Mouse (Mus musculus): ENCODE data around the gene Hltf.
"Not testable (repeated sequence)": the region's sequence is repeated elsewhere in the genome, so short reads cannot be mapped to it uniquely, and the experiment has no call there.

Hltf gene

GRCm38 (mm10) chr3:20104318-20104717 lies 46.7 kb downstream of the Hltf start:
- no peak for DNase-seq (ENCODE audit: low spot score)

GRCm38 (mm10) chr3:20104776-20105175 lies 47.2 kb downstream of the Hltf start:
- no peak for DNase-seq (ENCODE audit: low spot score)

DNA sequence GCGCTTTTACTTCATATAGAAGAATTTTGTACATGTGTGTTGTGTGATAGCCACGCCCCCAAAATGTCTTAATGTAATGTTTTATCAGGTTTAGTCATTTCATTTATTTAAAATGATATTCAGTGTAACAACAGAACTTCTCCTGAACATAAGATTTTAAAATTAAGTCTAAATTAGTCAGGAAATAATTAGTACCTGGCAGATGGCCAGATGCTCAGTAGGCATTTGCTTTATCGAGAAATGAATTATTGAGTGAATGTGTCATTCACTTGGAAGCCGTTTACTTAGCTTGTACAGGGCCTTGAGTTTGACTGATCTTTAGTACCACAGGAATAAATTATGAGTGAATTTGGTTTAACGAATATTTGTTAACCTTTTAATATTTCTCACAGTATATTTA lies 51.3 kb downstream of the Hltf start:
- no peak for DNase-seq (ENCODE audit: low spot score)

DNA sequence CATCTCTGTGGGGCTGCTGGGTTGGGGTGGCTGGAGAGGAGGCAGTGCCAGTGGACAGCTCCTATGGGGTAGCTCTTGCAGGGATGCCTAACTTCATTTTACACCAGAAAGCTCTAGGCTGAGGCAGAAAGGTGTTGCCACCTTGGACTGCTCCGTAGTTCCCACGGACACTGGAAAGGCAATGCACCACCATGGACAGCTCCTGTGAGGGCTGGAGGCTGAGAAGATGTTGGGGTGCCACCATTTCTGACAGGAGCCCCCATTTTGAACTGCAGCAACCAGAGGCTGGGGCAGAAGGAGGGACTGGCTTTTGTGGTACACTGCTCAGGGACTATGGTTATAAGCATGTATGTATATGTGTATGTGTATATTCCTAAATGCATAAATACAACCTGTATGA lies 54.3 kb downstream of the Hltf start:
- no peak for DNase-seq (ENCODE audit: low spot score)

DNA sequence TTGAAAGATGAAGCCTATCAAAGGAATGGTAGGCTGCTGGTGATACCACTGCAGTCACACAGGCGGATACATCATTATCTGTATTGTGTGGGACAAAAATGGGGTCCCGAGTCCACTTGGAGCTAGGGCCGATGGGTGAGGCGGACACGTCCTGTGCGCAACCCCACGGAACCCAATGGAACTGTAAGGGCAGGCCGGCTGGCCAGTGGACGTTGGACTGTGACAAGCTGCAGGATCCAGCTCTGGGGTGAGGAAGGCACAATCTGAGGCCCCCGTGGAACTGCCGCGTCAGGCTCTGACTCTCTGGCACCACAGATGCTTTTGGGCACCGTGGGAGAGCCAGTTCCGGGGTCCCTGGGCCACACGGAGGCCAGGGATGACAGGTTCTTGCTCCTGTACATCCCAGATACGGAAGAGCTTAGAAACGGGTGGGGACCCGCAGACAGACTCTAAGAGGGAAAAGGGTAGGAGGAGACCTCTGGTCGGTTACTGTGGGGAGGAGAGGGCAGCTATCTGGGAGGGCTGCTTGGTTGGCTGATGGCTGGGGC lies 61.5 kb downstream of the Hltf start:
- DNase-seq (ENCODE audit: low spot score), result no peak

- DNase-seq (ENCODE audit: low spot score), result no peak
Observed at GRCm38 (mm10) chr3:20119686-20120244, 62.2 kb downstream of the Hltf start.

DNA sequence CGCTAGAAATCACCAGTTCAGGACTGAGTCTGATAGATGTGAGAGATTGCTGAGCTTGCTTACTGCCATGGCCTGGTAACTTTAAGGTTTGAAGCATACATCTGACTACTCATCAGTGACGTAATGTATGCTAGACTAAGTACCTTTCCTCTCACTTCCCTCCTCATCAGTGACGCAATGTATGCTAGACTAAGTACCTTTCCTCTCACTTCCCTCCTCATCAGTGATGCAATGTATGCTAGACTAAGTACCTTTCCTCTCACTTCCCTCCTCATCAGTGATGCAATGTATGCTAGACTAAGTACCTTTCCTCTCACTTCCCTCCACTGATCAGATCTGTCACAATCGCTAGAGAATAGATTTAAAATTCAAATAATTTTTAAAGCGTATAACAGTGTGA lies 64.0 kb downstream of the Hltf start:
- not testable (repeated sequence) for DNase-seq (ENCODE audit: low spot score)

GRCm38 (mm10) chr3:20125604-20126003 lies 68.0 kb downstream of the Hltf start:
- no peak for DNase-seq (ENCODE audit: low spot score)

GRCm38 (mm10) chr3:20127047-20127595 lies 69.5 kb downstream of the Hltf start:
- DNase-seq (ENCODE audit: low spot score), result no peak

GRCm38 (mm10) chr3:20129491-20129890 lies 71.9 kb downstream of the Hltf start:
- DNase-seq (ENCODE audit: low spot score), result no peak

GRCm38 (mm10) chr3:20130456-20131349 lies 73.1 kb downstream of the Hltf start:
- no peak for DNase-seq (ENCODE audit: low spot score)

DNA sequence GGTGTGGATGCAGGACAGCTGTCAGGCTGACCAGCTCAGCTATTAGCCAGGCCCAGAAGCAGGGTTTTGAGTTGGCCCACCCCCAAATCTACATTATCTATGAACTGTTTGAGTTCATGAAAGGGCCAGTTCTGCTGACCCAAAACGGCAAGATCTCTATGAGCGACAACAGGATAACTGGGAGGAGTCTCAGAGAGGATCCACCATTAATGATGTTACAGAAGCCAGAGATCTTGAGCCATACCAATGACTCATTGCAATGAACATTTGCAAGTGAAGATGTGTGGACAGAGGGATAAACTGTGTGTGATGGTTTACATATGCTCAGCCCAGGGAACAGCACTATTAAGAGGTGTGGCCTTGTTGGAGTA lies 73.7 kb downstream of the Hltf start:
- DNase-seq (ENCODE audit: low spot score), result no peak

DNA sequence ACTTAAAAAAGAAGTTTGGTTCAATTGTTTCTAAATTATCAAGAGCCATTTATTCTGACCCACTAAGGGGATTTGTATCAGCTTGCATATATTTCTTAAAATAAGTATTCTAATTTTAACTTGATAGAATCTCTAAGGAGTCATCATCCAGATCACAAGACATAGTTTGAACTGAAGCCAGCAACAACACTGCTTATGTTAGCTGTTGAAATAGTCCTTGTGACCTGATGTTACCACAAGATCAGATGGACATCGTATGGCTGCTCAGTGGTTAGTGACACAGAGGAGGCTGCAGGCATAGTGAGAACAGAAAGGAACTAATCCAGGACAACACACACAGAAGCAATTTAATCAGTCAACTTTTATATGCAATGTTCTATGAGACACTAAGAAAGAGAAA lies 75.1 kb downstream of the Hltf start:
- no peak for DNase-seq (ENCODE audit: low spot score)

DNA sequence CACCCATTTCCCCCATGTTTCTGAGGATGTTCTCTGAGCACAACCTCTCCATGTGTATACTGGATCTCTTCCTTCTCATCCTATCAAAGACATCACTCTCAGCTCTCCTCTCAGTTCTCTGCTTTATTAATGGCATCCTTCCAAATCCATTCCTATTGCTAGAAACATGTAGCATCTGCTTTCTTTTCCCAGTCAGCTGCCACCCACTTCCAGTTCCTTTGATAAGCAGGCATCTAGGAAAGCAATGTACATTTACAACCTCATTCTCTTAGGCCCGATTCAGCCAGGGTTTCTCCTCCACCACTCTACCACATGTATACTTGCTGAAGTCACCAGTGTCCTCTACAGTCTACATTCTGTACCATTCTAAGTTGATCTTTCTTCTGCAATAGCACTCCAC lies 76.1 kb downstream of the Hltf start:
- DNase-seq (ENCODE audit: low spot score), result no peak

DNA sequence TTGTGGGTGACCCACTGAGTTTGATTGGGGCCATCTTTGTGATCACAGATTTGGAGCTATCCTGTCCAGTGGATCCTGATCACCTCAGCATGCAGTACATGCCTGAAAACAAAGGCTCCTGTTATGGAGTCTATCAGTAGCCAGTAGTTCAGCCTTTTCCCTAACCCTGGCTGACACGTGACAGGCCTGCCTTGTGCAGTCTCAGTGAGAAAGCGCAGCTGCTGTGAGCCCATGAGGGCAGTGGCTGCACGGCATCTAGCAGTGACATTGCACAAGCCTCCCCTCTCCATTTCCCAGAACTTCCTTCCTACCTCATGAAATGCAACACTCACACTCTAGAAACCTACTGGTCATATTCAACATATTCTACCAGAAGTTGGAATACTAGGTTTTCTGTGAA lies 76.9 kb downstream of the Hltf start:
- DNase-seq (ENCODE audit: low spot score), result no peak

- no peak for DNase-seq (ENCODE audit: low spot score)
Observed at GRCm38 (mm10) chr3:20136868-20137581, 79.4 kb downstream of the Hltf start.

GRCm38 (mm10) chr3:20141240-20141639 lies 83.6 kb downstream of the Hltf start:
- no peak for DNase-seq (ENCODE audit: low spot score)

DNA sequence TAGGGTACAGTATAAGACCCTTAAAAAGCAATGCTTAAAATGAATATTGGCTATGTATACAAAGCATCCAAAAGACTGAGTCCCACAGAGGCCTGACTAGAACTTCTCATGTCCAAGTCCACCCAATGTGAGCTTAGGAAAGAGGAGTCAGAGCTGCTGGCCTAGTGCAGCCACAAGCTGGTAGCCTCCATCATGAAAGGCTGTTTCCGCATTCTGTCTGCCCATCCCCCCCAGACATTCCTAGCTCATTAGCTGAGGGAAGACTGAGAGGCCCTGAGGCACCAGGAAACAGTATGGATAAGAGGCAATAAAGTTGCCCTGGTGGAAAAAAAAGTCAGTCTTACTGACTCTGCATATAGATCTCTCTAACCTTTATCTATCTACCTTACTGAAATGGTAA lies 84.1 kb downstream of the Hltf start:
- no peak for DNase-seq (ENCODE audit: low spot score)

GRCm38 (mm10) chr3:20142101-20142500 lies 84.5 kb downstream of the Hltf start:
- DNase-seq (ENCODE audit: low spot score), result no peak

GRCm38 (mm10) chr3:20142576-20142975 lies 85.0 kb downstream of the Hltf start:
- DNase-seq (ENCODE audit: low spot score), result no peak

DNA sequence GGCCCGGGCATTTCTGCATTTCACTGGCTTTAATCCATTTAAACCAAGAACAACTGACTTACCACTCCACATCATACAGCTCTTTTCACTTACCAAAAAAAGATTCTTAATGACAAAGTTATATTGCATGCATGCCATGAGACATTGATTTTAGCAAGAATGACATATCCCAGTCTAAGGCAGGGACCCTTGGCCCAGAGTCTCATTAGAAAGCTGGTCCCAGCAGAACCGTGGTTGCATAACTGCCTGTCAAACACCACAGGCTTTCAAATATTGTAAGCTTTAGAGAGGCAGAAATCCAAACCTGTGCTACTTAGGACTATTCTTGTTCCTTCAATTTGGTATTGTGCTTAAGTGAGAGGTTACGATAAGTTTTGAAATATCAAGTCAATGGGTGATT lies 86.1 kb downstream of the Hltf start:
- no peak for DNase-seq (ENCODE audit: low spot score)

DNA sequence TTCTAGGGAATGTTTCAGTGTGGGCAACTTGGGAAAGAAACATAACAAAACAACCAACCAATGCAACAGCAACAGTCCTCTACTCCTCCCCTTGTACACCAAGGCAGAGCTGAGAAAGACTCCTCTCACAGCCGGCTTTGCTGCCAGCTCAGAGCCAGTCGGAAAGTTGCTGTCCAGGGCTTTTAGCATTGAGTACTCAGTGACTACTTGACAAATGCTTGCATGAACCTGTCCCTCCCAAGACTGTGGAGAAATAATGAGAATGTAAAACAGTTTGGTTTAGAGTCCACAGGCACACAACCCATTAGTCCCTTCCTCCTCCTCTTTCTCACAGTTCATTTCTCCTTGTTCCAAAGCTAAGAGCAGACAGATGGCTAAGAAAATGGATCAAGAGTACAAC lies 86.8 kb downstream of the Hltf start:
- no peak for DNase-seq (ENCODE audit: low spot score)

DNA sequence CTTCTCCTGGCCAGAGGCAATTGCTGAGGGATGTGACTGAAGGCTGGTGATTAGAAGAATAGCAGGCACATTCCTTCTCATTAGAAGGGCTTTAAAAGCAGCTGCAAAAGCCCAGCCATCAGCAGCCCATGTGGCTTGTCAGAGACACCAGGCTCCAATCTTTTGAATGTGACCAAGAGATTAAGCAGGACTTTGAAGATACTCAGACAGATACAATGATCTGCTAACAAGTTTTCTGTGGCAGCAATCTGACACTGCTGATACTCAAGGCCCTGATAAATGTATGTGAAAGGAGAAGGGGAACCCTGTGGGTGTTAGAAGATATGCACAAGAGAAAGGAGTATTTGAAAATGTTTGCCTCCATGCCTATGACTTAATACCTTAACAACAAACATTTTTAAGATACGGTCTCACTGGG lies 88.1 kb downstream of the Hltf start:
- DNase-seq (ENCODE audit: low spot score), result no peak

Data from testis, postnatal 10 days (tissue).